Mouse (Mus musculus): ENCODE measurements around the gene Tcf7l1. TPM values are rescaled to one million over a fixed set of nuclear protein-coding genes. Genes with fewer than 3 reads are reported as not detected.

Gene Tcf7l1
- polyA plus RNA-seq, 1 experiment: 5.5 TPM

DNA sequence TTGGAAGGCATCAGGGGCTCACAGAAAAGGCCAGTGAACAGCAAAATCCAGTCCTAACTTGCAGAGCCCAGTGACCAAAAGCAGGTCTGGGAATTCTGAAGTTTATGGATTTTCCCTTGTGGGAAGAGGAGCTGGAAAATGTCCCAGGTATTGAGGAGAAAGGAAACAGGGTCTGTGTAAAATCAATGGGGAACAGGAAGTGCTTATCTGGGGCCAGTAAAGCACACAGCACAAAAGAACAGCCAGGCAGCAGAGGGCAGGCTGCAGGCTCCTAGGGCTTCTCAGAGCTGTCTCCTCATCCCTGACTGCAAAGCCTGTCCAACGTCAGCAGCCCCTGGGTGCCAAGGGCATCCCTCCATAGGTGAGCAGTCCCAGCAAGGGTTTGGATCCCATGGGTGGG is 126.1 kb downstream of the Tcf7l1 start:
- Histone ChIP-seq H3K4me1 (ENCODE audit: control insufficient read depth, insufficient read depth, low read length) (no peaks in the 10 kb centered on the region), H3K27ac (ENCODE audit: insufficient read depth, low read length) (no peak overlapping the region), H3K27me3 (ENCODE audit: control insufficient read depth, insufficient read depth, low read length) (no peaks in the 10 kb centered on the region), H3K4me3 (replicated peaks; ENCODE audit: insufficient read depth, low read depth, low read length) (no peak overlapping the region)
- 0% methylated on average over 1 of the region's 1 CpGs for WGBS
- DNase-seq: no peak
- no peak for TF ChIP-seq CTCF (IDR thresholded peaks at IDR 0.05; ENCODE audit: borderline replicate concordance, insufficient read depth, low read depth, low read length)
- TF ChIP-seq POLR2A (IDR thresholded peaks at IDR 0.05; ENCODE audit: borderline replicate concordance, insufficient read depth, low read length): no peak

DNA sequence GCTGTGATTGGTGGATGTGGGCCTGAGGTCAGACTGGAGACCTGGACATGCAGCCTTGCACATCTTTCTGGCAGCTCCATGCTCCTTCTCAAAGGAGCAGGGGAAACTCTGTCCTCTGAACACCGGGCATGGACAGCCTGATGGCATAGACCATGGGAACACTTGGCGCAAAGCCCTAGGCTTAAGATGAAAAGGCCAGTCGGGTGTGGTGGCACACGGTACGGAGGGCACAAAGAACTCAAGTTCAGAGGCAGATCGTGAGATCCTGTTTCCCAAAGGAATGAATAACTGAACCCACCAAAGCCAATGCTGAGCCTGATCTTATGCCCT is 128.7 kb downstream of the Tcf7l1 start:
- Histone ChIP-seq H3K4me3 (replicated peaks; ENCODE audit: insufficient read depth, low read depth, low read length) (no peak overlapping the region), H3K4me1 (ENCODE audit: control insufficient read depth, insufficient read depth, low read length) (no peaks in the 10 kb centered on the region), H3K27me3 (ENCODE audit: control insufficient read depth, insufficient read depth, low read length) (no peaks in the 10 kb centered on the region), H3K27ac (ENCODE audit: insufficient read depth, low read length) (no peak overlapping the region)
- 22% methylated on average over 6 of the region's 6 CpGs for WGBS
- TF ChIP-seq CTCF (IDR thresholded peaks at IDR 0.05; ENCODE audit: borderline replicate concordance, insufficient read depth, low read depth, low read length): no peak
- TF ChIP-seq POLR2A (IDR thresholded peaks at IDR 0.05; ENCODE audit: borderline replicate concordance, insufficient read depth, low read length): no peak
- no peak for DNase-seq

DNA sequence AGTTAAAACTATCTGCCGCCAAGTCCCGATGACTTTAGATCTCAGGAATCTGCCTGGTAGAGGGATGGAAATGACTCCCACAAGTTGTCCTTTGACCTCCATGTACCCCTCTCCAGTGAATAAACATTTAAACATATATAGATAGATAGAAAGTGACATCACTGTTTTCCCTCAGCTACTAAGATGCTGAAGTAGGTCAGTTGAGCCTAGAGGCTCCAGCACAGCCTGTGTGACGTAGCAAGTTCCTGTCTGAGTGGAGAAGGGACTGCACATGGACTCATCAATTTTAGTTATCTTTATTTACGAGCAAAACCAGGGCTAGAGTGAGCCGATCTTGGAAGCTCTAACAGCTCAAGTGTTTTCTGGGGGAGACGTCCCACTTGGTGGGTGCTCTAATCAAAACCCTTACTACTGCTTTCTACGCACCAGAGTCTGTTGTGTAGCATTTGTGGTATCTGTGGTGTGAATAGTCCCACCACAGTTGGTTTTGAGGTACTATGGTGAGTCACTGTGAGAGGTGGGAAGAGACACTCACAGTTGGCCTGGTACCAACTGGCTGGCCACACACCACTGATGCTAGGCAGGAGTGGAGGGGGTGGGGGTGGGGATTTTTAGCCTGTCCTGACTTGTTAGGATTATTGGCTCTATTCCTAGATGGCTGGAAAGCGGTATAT is 129.2 kb downstream of the Tcf7l1 start:
- H3K4me1 ChIP-seq (ENCODE audit: control insufficient read depth, insufficient read depth, low read length): no peaks in the 10 kb centered on the region
- H3K27me3 ChIP-seq (ENCODE audit: control insufficient read depth, insufficient read depth, low read length): no peaks in the 10 kb centered on the region
- DNase-seq: no peak
- no peak for TF ChIP-seq POLR2A (IDR thresholded peaks at IDR 0.05; ENCODE audit: borderline replicate concordance, insufficient read depth, low read length)
- no peak for TF ChIP-seq CTCF (IDR thresholded peaks at IDR 0.05; ENCODE audit: borderline replicate concordance, insufficient read depth, low read depth, low read length)
- H3K4me3 ChIP-seq (replicated peaks; ENCODE audit: insufficient read depth, low read depth, low read length): no peak overlapping the region
- H3K27ac ChIP-seq (ENCODE audit: insufficient read depth, low read length): no peak overlapping the region
- 69% methylated on average over 8 of the region's 8 CpGs for WGBS

GRCm38 (mm10) chr6:72658006-72658405 is 131.0 kb downstream of the Tcf7l1 start:
- Histone ChIP-seq H3K27me3 (ENCODE audit: control insufficient read depth, insufficient read depth, low read length) (no peaks in the 10 kb centered on the region), H3K4me1 (ENCODE audit: control insufficient read depth, insufficient read depth, low read length) (no peaks in the 10 kb centered on the region), H3K4me3 (replicated peaks; ENCODE audit: insufficient read depth, low read depth, low read length) (no peak overlapping the region), H3K27ac (ENCODE audit: insufficient read depth, low read length) (no peak overlapping the region)
- no peak for TF ChIP-seq POLR2A (IDR thresholded peaks at IDR 0.05; ENCODE audit: borderline replicate concordance, insufficient read depth, low read length)
- TF ChIP-seq CTCF (IDR thresholded peaks at IDR 0.05; ENCODE audit: borderline replicate concordance, insufficient read depth, low read depth, low read length): no peak
- 64% methylated on average over 3 of the region's 3 CpGs for WGBS
- no peak for DNase-seq

DNA sequence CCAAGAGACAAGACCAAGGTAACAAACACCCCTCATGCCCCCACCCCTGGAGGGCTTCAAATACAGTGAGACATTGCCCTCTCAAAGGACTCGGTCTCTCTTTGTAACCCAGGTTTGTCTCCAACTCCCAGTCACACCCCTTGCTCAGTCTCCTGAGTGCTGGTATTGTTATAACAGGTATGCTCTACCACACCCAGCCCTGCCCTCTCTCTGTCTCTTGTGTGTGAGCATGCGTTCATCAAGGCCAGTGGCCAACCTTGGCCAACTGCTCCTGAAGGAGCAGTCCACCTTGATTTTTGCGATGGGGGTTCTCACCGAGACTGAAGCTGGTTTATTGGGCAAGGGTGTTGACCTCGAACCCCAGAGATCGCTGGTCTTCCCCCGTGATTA is 133.0 kb downstream of the Tcf7l1 start:
- DNase-seq: no peak
- WGBS: 93% methylated on average over 7 of the region's 7 CpGs
- TF ChIP-seq CTCF (IDR thresholded peaks at IDR 0.05; ENCODE audit: borderline replicate concordance, insufficient read depth, low read depth, low read length): no peak
- no peak for TF ChIP-seq POLR2A (IDR thresholded peaks at IDR 0.05; ENCODE audit: borderline replicate concordance, insufficient read depth, low read length)
- Histone ChIP-seq H3K27me3 (ENCODE audit: control insufficient read depth, insufficient read depth, low read length) (no peaks in the 10 kb centered on the region), H3K27ac (ENCODE audit: insufficient read depth, low read length) (no peak overlapping the region), H3K4me3 (replicated peaks; ENCODE audit: insufficient read depth, low read depth, low read length) (no peak overlapping the region), H3K4me1 (ENCODE audit: control insufficient read depth, insufficient read depth, low read length) (no peaks in the 10 kb centered on the region)

GRCm38 (mm10) chr6:72655309-72656052 is 133.6 kb downstream of the Tcf7l1 start:
- TF ChIP-seq POLR2A (IDR thresholded peaks at IDR 0.05; ENCODE audit: borderline replicate concordance, insufficient read depth, low read length): no peak
- TF ChIP-seq CTCF (IDR thresholded peaks at IDR 0.05; ENCODE audit: borderline replicate concordance, insufficient read depth, low read depth, low read length): no peak
- DNase-seq: no peak
- WGBS: 42% methylated on average over 20 of the region's 20 CpGs
- no peaks in the 10 kb centered on the region for H3K27me3 ChIP-seq (ENCODE audit: control insufficient read depth, insufficient read depth, low read length)
- no peak overlapping the region for H3K27ac ChIP-seq (ENCODE audit: insufficient read depth, low read length)
- no peak overlapping the region for H3K4me3 ChIP-seq (replicated peaks; ENCODE audit: insufficient read depth, low read depth, low read length)
- H3K4me1 ChIP-seq (ENCODE audit: control insufficient read depth, insufficient read depth, low read length): no peaks in the 10 kb centered on the region; the same call in 1 of the 2 replicates

DNA sequence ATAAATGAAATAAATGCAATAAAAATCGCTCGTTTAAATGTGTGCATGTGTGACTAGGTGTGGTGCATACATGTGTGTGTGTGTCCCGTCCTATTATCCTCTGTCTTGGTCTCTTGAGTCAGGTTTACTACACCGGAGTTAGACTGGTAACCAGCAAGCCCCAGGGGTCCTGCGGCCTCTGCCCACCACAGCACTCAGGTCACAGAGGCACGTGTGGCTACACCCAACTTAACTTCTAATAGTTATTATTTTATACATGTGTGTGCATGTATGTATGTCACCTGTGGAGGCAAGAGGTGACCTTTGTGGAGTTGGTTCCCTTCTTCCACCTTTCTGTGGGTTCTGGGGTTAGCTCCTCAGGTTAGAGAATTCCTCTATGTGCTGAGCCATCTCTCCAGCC is 134.7 kb downstream of the Tcf7l1 start:
- H3K4me1 ChIP-seq (ENCODE audit: control insufficient read depth, insufficient read depth, low read length): no peaks in the 10 kb centered on the region; the same call in 1 of the 2 replicates
- no peak overlapping the region for H3K27ac ChIP-seq (ENCODE audit: insufficient read depth, low read length)
- WGBS: 92% methylated on average over 6 of the region's 6 CpGs
- no peak for DNase-seq
- H3K27me3 ChIP-seq (ENCODE audit: control insufficient read depth, insufficient read depth, low read length): no peaks in the 10 kb centered on the region
- no peak for TF ChIP-seq CTCF (IDR thresholded peaks at IDR 0.05; ENCODE audit: borderline replicate concordance, insufficient read depth, low read depth, low read length)
- TF ChIP-seq POLR2A (IDR thresholded peaks at IDR 0.05; ENCODE audit: borderline replicate concordance, insufficient read depth, low read length): no peak
- no peak overlapping the region for H3K4me3 ChIP-seq (replicated peaks; ENCODE audit: insufficient read depth, low read depth, low read length)

GRCm38 (mm10) chr6:72653419-72653818 is 135.6 kb downstream of the Tcf7l1 start:
- H3K4me3 ChIP-seq (replicated peaks; ENCODE audit: insufficient read depth, low read depth, low read length): no peak overlapping the region
- TF ChIP-seq CTCF (IDR thresholded peaks at IDR 0.05; ENCODE audit: borderline replicate concordance, insufficient read depth, low read depth, low read length): no peak
- TF ChIP-seq POLR2A (IDR thresholded peaks at IDR 0.05; ENCODE audit: borderline replicate concordance, insufficient read depth, low read length): no peak
- H3K4me1 ChIP-seq (ENCODE audit: control insufficient read depth, insufficient read depth, low read length): no peaks in the 10 kb centered on the region; the same call in 1 of the 2 replicates
- no peaks in the 10 kb centered on the region for H3K27me3 ChIP-seq (ENCODE audit: control insufficient read depth, insufficient read depth, low read length)
- H3K27ac ChIP-seq (ENCODE audit: insufficient read depth, low read length): no peak overlapping the region
- DNase-seq: no peak
- WGBS: 26% methylated on average over 7 of the region's 7 CpGs

Data from cerebellum, adult 2 months (tissue).